Mouse (Mus musculus) kidney, adult 2 months (tissue): ENCODE measurements at regions not wholly inside any gene's neighbourhood (a gene's known extent, or its start where the extent isn't known, plus 50 kb on each side); places are given as distances from the start of the nearest gene placed in this dataset.

Source experiments
- DNase-seq: peaks from one replicate; pipeline ENCODE4 v3.0.0; 2021
- H3K27ac ChIP-seq: fragments of 200-500 bp; 2 replicates; pipeline ENCODE4 v1.5.1; 2012; ENCODE audit warnings: low read depth, low read length, control low read depth, inconsistent platforms; ENCODE audit not compliant: insufficient read depth
- H3K27me3 ChIP-seq: fragments of 200-500 bp; replicated peaks from 2 replicates; pipeline ENCODE4 v1.6.1; 2012; ENCODE audit warnings: mild to moderate bottlenecking, moderate library complexity, low read length, inconsistent platforms; ENCODE audit not compliant: control insufficient read depth, insufficient read depth
- H3K36me3 ChIP-seq: fragments of 200-500 bp; 2 replicates; pipeline ENCODE4 v1.6.1; 2012; ENCODE audit warnings: mild to moderate bottlenecking, moderate library complexity, low read length, inconsistent platforms; ENCODE audit not compliant: control insufficient read depth, insufficient read depth
- H3K4me1 ChIP-seq: fragments of 200-500 bp; 2 replicates; pipeline ENCODE4 v1.6.1; 2011; ENCODE audit warnings: low read length; ENCODE audit not compliant: control insufficient read depth, insufficient read depth
- H3K4me3 ChIP-seq: fragments of 200-500 bp; 2 replicates; pipeline ENCODE4 v1.5.1; 2011; ENCODE audit warnings: mild to moderate bottlenecking, low read depth, low read length, control low read depth; ENCODE audit not compliant: insufficient read depth
- CTCF ChIP-seq: fragments of 200-500 bp; conservative IDR thresholded peaks from 2 replicates; pipeline ENCODE4 v1.5.1; 2011; ENCODE audit warnings: low read depth, mild to moderate bottlenecking, control low read depth, low read length, moderate library complexity, mixed read lengths; ENCODE audit not compliant: insufficient read depth, insufficient read length
- POLR2A ChIP-seq: fragments of 200-500 bp; IDR thresholded peaks from one replicate; pipeline ENCODE4 v1.6.1; 2011; ENCODE audit warnings: low read depth, low read length, control low read depth
- WGBS: fragments of 180-500 bp; shearing (Covaris S2); methylation state at CpG from one replicate; pipeline ENCODE4 v1.1.7; 2018; 5-methylcytosine and 5-hydroxymethylcytosine counted together

- Histone ChIP-seq H3K4me3 (no peak overlapping the region), H3K36me3 (no peaks in the 10 kb centered on the region), H3K4me1 (peaks cover 31% of the 10 kb centered on the region), H3K27ac (peak overlapping the region; percentile 84), H3K27me3 (no peaks in the 10 kb centered on the region)
- peak; percentile 23 for DNase-seq
- no peak for TF ChIP-seq POLR2A
- no peak for TF ChIP-seq CTCF
- 41% methylated on average over 2 of the region's 2 CpGs for WGBS
These were observed 54.0 kb upstream of the Shb start for GRCm38 (mm10) chr4:45586310-45586709.

GRCm38 (mm10) chr4:45585188-45585820 lies 53.0 kb upstream of the Shb start:
- DNase-seq = peak; percentile 92
- no peak overlapping the region for H3K4me3 ChIP-seq
- peaks cover 31% of the 10 kb centered on the region for H3K4me1 ChIP-seq
- no peaks in the 10 kb centered on the region for H3K36me3 ChIP-seq
- peak overlapping the region; percentile 84 for H3K27ac ChIP-seq
- TF ChIP-seq CTCF = no peak
- TF ChIP-seq POLR2A = no peak
- 38% methylated on average over 8 of the region's 8 CpGs for WGBS
- no peaks in the 10 kb centered on the region for H3K27me3 ChIP-seq

GRCm38 (mm10) chr4:45583966-45584365 lies 51.7 kb upstream of the Shb start:
- peak overlapping the region; percentile 84 for H3K27ac ChIP-seq
- H3K36me3 ChIP-seq = no peaks in the 10 kb centered on the region
- 29% methylated on average over 4 of the region's 4 CpGs for WGBS
- DNase-seq = peak; percentile 53
- no peak overlapping the region for H3K4me3 ChIP-seq
- peaks cover 33% of the 10 kb centered on the region for H3K4me1 ChIP-seq
- no peaks in the 10 kb centered on the region for H3K27me3 ChIP-seq
- TF ChIP-seq POLR2A = no peak
- TF ChIP-seq CTCF = no peak

- Histone ChIP-seq H3K27ac (no peak overlapping the region), H3K27me3 (no peaks in the 10 kb centered on the region), H3K36me3 (no peaks in the 10 kb centered on the region), H3K4me3 (no peak overlapping the region), H3K4me1 (peaks cover 37% of the 10 kb centered on the region)
- WGBS = 66% methylated on average over 5 of the region's 5 CpGs
- no peak for TF ChIP-seq CTCF
- TF ChIP-seq POLR2A = no peak
- no peak for DNase-seq
These were observed 50.2 kb upstream of the Shb start for GRCm38 (mm10) chr4:45582496-45582895.
